Mouse (Mus musculus) erythroblast, embryonic 14.5 days (primary cell): ENCODE results near the gene Sema5b.

Experiments
- GATA1 ChIP-seq: IDR thresholded peaks from 2 replicates; pipeline ENCODE4 v1.6.1; 2012; ENCODE audit warnings: low read length, inconsistent platforms, mixed read lengths
- TAL1 ChIP-seq: IDR thresholded peaks from 3 replicates; pipeline ENCODE4 v1.6.1; 2012; ENCODE audit warnings: low read length, inconsistent platforms, mixed read lengths

DNA sequence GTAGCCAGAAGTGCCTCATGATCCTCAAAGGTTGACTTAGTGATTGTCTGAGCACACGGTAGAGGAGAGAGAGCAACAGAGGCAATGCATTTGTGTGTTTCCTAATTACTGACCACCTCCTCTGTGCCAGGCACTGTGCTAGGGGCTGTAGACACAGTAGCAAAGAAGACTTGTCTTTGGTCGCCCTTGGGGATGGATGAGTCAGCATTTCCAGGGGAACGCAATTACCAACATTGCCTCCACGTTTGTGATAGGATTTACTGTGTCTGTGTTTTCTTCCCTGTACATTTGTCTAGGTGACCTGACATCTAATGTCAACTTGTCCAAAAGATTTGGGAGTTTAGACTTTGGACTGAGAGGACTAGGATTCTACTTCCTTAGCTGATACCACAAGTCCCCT, 4.8 kb downstream of the Sema5b start:
- no peak for TF ChIP-seq GATA1
- TF ChIP-seq TAL1, result no peak
